Mouse (Mus musculus) left cerebral cortex, postnatal 36 days (tissue): ENCODE measurements around the gene Ptov1. TPM values are rescaled to one million over a fixed set of nuclear protein-coding genes. Genes with fewer than 3 reads are reported as not detected.

Experiments
- DNase-seq, 2 experiments: peaks; one replicate each; pipeline ENCODE4 v3.0.0; 2021 to 2022; ENCODE audit warnings: low spot score in 2 of 2, mixed read lengths in 1 of 2
- intact Hi-C: fragments of 180-260 bp; cut with DNase I; formaldehyde crosslinking; loops from one replicate; pipeline ENCODE4 v1.15.1; 2025
- total RNA-seq, 2 experiments: library from RNA; stranded (reverse); gene quantifications; 2 replicates each; pipeline ENCODE4 v1.2.3; 2021

The Ptov1 gene
- total RNA-seq = 100 to 1,000 TPM; 284 to 285 TPM

- intact Hi-C loops = loop anchor here (1.0 to 2.0 kb wide), 2 partner anchors 21 kb away; partner anchors contain the start of gene Tbc1d17
- DNase-seq = peak; percentile 95
These were observed at the start of gene Ptov1 for GRCm38 (mm10) chr7:44869697-44870528. Gene Ptov1, minus strand, starts transcription at chr7:44869788.

GRCm38 (mm10) chr7:44919127-44919526 is 49.5 kb upstream of the Ptov1 start:
- no peak for DNase-seq
- intact Hi-C loops = no loop called here

- intact Hi-C loops = no loop called here
- DNase-seq = no peak
These were observed 48.6 kb upstream of the Ptov1 start for GRCm38 (mm10) chr7:44918219-44918618.

- intact Hi-C loops = no loop called here
- no peak for DNase-seq
These were observed 47.3 kb upstream of the Ptov1 start for GRCm38 (mm10) chr7:44916881-44917280.

- intact Hi-C loops = no loop called here
- DNase-seq = no peak
These were observed 46.6 kb upstream of the Ptov1 start for GRCm38 (mm10) chr7:44916191-44916590.

GRCm38 (mm10) chr7:44915314-44915713 is 45.7 kb upstream of the Ptov1 start:
- no peak for DNase-seq
- intact Hi-C loops = no loop called here

GRCm38 (mm10) chr7:44914396-44914795 is 44.8 kb upstream of the Ptov1 start:
- intact Hi-C loops = no loop called here
- DNase-seq = no peak

GRCm38 (mm10) chr7:44908706-44909476 is 39.3 kb upstream of the Ptov1 start:
- DNase-seq = no peak
- intact Hi-C loops = no loop called here

- peak in 1 of 2 experiments; percentile 64 for DNase-seq
- intact Hi-C loops = no loop called here
These were observed 35.8 kb upstream of the Ptov1 start for GRCm38 (mm10) chr7:44905430-44905829.

- no peak for DNase-seq
- intact Hi-C loops = no loop called here
These were observed 31.7 kb upstream of the Ptov1 start for GRCm38 (mm10) chr7:44901230-44901722.

GRCm38 (mm10) chr7:44900632-44901031 is 31.0 kb upstream of the Ptov1 start:
- DNase-seq = no peak
- intact Hi-C loops = no loop called here

GRCm38 (mm10) chr7:44898607-44899006 is 29.0 kb upstream of the Ptov1 start:
- intact Hi-C loops = no loop called here
- DNase-seq = no peak

- DNase-seq = no peak
- intact Hi-C loops = no loop called here
These were observed 26.9 kb upstream of the Ptov1 start for GRCm38 (mm10) chr7:44896499-44896898.

- intact Hi-C loops = no loop called here
These were observed 26.2 kb upstream of the Ptov1 start, which contains the start of gene Fuz for GRCm38 (mm10) chr7:44895593-44896434. Gene Fuz, plus strand, starts transcription at chr7:44896079.

GRCm38 (mm10) chr7:44895206-44895592 is 25.6 kb upstream of the Ptov1 start:
- intact Hi-C loops = no loop called here
- DNase-seq = no peak

More at GRCm38 (mm10) chr7:44895593-44896434, 26.2 kb upstream of the Ptov1 start, which contains the start of gene Fuz:
- DNase-seq = peak; percentile 89 to 93

GRCm38 (mm10) chr7:44894175-44894574 is 24.6 kb upstream of the Ptov1 start:
- DNase-seq = no peak
- intact Hi-C loops = no loop called here

GRCm38 (mm10) chr7:44893197-44893596 is 23.6 kb upstream of the Ptov1 start:
- intact Hi-C loops = no loop called here
- no peak for DNase-seq

- intact Hi-C loops = no loop called here
- DNase-seq = peak; percentile 93 to 94
These were observed 22.8 kb upstream of the Ptov1 start, which contains the start of gene Med25 for GRCm38 (mm10) chr7:44892276-44892921. Gene Med25, minus strand, starts transcription at chr7:44892712.

- no peak for DNase-seq
- intact Hi-C loops = loop anchor here (2.0 kb wide), 1 partner anchor 21 kb away; no protein-coding TSS in a partner anchor
These were observed 22.0 kb upstream of the Ptov1 start for GRCm38 (mm10) chr7:44891611-44892010.
